Mouse (Mus musculus) kidney, embryonic 16.5 days (tissue): ENCODE results near the gene Pdia6. TPM values are rescaled to one million over a fixed set of nuclear protein-coding genes. Genes with fewer than 3 reads are reported as not detected.

Source experiments
- ATAC-seq: fragments of 200-750 bp; cut with Nextera tagmentation; 2 replicates; pipeline ENCODE4 v1.8.0; 2017; ENCODE audit warnings: moderate TSS enrichment; ENCODE audit not compliant: low FRiP score, low TSS enrichment
- H3K27ac ChIP-seq: fragments of 300-500 bp; sonication (generic); 2 replicates; pipeline ENCODE4 v1.5.1; 2014; ENCODE audit warnings: low read length
- H3K27me3 ChIP-seq: fragments of 300-500 bp; sonication (generic); 2 replicates; pipeline ENCODE4 v1.6.1; 2014; ENCODE audit warnings: low read length, control low read depth, mixed read lengths; ENCODE audit not compliant: insufficient read depth
- H3K36me3 ChIP-seq: fragments of 300-500 bp; sonication (generic); 2 replicates; pipeline ENCODE4 v1.6.1; 2014; ENCODE audit warnings: low read length, control low read depth, mixed read lengths; ENCODE audit not compliant: insufficient read depth
- H3K4me1 ChIP-seq: fragments of 300-500 bp; sonication (generic); 2 replicates; pipeline ENCODE4 v1.6.1; 2014; ENCODE audit warnings: low read length, control low read depth, mixed read lengths; ENCODE audit not compliant: insufficient read depth
- H3K4me2 ChIP-seq: fragments of 300-500 bp; sonication (generic); replicated peaks from 2 replicates; pipeline ENCODE4 v1.6.1; 2014; ENCODE audit warnings: low read depth, low read length
- H3K4me3 ChIP-seq: fragments of 300-500 bp; sonication (generic); 2 replicates; pipeline ENCODE4 v1.5.1; 2014; ENCODE audit warnings: mild to moderate bottlenecking, low read length
- H3K9ac ChIP-seq: fragments of 300-500 bp; sonication (generic); replicated peaks from 2 replicates; pipeline ENCODE4 v1.6.1; 2014; ENCODE audit warnings: low read length
- H3K9me3 ChIP-seq: fragments of 300-500 bp; sonication (generic); 2 replicates; pipeline ENCODE4 v1.6.1; 2016; ENCODE audit warnings: low read length, control low read depth
- WGBS: fragments of 180-500 bp; shearing (Covaris S2); extraction: QIAGEN DNeasy Blood & Tissue Kit; methylation state at CpG from one replicate; pipeline ENCODE4 v1.1.7; 2014; 5-methylcytosine and 5-hydroxymethylcytosine counted together
- polyA plus RNA-seq: library from polyadenylated mRNA; unstranded; fragments of >200 nt; fragmentation: Nextera tagmentation; extraction: Ambion mirVana; gene quantifications from 2 replicates; pipeline ENCODE4 v1.2.1, GENCODE M21; 2015

The Pdia6 gene
- polyA plus RNA-seq, 1 experiment from 2014 or later = 673 TPM

DNA sequence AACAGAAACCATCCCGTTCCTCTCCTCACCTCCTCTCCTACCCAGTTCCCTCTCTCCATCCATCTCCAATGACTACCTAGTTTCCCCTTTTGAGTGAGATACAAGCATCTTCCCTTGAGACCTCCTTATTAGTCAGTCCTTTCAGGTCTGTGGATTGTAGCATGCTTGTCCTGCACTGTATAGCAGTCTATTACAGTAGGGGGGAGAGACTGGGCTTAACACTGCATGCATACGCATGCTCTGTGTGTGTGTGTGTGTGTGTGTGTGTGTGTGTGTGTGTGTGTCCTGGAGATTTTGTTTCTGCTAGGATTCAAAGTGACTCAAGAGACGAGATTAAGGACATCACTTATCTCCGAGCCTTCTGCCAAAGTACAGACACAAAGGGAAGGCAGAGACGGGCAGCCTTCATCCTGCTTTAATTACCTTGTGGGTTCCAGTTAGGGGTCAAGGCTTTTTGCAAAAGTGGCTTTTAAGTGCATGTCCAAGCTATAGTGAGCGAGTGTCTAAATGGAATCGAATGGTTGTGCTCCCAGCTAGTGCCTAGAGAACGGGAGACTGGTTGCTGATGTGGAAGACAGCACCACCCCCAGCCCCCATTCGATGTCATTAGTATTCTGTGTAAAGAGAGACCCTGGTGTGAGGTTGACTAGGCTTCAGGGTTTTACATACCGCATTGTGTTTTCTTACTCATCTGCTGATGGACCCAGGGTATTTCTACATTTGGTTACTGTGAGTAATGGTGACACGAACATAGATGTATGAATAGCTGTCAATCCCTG, 30.6 kb upstream of the Pdia6 start:
- Histone ChIP-seq H3K4me3 (no peak overlapping the region), H3K4me2 (no peak overlapping the region), H3K36me3 (no peaks in the 10 kb centered on the region), H3K4me1 (no peaks in the 10 kb centered on the region), H3K9ac (no peak overlapping the region), H3K27ac (no peak overlapping the region), H3K9me3 (no peaks in the 10 kb centered on the region), H3K27me3 (no peaks in the 10 kb centered on the region)
- WGBS = 58% methylated on average over 11 of the region's 11 CpGs
- ATAC-seq = no peak

DNA sequence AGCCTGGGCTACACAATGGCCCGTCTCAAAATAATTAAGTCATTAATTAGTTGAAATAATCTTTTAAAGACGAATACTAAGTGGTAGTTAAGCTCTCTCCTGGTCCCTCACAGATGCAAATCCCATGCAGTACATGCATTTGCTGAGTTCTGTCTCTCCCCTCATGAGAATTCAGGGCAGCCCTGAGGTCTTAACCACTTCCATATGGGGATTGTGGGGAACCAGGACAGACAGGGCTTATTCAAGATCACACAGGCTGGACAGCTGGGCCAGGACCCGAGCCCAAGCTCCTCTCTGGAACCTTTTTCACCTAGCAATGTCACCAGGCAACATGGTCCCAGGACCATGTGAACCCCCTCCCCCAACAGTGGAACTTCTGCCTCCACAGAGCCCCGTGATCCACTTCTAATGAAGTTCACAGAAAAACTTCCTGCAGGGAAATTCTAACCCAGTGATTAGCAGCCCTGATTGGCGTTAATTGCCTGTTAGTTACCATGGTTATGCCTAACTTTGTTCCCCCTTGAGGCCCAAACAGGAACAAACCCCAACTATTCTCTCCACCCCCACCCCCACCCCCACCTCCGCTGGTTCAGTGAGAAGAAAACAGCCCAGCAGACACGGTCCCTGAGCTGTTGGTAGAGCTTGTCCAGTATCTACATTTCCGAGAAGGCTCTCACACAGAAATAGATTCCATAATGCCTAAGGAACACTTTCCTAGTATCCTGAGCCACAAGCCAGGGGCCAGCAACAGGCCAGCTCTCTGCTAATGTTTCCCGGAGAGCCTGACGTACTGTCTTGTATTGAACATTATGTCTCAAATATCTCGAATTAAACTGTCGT, 27.5 kb upstream of the Pdia6 start:
- Histone ChIP-seq H3K4me1 (no peaks in the 10 kb centered on the region), H3K9ac (no peak overlapping the region), H3K4me2 (no peak overlapping the region), H3K9me3 (peaks cover 6% of the 10 kb centered on the region; the same call in 1 of the 2 replicates), H3K27me3 (no peaks in the 10 kb centered on the region), H3K4me3 (no peak overlapping the region), H3K27ac (no peak overlapping the region), H3K36me3 (no peaks in the 10 kb centered on the region)
- 45% methylated on average over 12 of the region's 12 CpGs for WGBS
- peak; percentile 35; the same call in 1 of the 2 replicates for ATAC-seq

GRCm38 (mm10) chr12:17239428-17239688, 27.0 kb upstream of the Pdia6 start:
- no peaks in the 10 kb centered on the region for H3K27me3 ChIP-seq
- H3K9ac ChIP-seq = no peak overlapping the region
- H3K4me3 ChIP-seq = no peak overlapping the region
- no peak overlapping the region for H3K27ac ChIP-seq
- no peak overlapping the region for H3K4me2 ChIP-seq
- H3K36me3 ChIP-seq = no peaks in the 10 kb centered on the region
- H3K9me3 ChIP-seq = peaks cover 6% of the 10 kb centered on the region; the same call in 1 of the 2 replicates
- no peak for ATAC-seq
- no peaks in the 10 kb centered on the region for H3K4me1 ChIP-seq

DNA sequence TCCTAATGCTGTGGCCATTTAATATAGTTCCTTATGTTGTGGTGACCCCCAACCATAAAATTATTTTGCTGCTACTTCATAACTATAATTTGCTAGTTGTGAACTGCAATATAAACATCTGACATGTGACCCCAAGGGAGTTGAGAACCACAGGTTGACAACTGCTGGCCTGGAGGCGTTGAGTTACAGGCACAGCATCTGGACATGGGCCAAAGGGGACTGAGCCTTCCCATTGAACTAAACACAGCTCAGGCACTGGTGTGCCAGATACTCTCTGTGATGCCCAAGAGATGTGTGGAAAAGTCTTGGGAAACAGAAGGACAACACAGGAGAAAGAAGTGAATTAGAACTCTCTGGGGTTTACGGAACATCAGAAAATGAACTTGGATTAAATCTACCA, 25.3 kb upstream of the Pdia6 start:
- Histone ChIP-seq H3K27me3 (no peaks in the 10 kb centered on the region), H3K36me3 (no peaks in the 10 kb centered on the region), H3K9me3 (peaks cover 6% of the 10 kb centered on the region; the same call in 1 of the 2 replicates), H3K4me3 (no peak overlapping the region), H3K4me1 (no peaks in the 10 kb centered on the region), H3K4me2 (no peak overlapping the region), H3K9ac (no peak overlapping the region), H3K27ac (no peak overlapping the region)
- WGBS = 83% methylated on average over 2 of the region's 2 CpGs
- ATAC-seq = no peak

DNA sequence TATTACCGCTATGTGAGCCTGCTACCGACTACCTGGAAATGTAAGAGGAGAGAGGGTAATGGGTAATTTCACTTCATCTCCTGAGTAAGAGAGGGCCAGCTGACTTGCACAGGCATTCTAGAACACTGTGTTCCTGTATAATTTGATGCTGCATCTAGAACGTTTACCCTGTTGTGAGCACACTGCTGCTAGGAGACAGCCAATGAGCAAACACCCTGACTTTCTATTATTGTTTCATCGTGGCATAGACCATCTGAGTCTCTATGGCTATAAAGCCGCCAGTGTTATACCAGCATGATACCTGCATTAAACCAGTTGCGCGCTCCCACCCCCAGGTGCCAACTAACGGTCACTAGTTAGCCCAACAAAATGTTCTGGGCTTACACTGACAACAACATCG, 24.7 kb upstream of the Pdia6 start:
- no peaks in the 10 kb centered on the region for H3K27me3 ChIP-seq
- H3K9me3 ChIP-seq = peaks cover 6% of the 10 kb centered on the region; the same call in 1 of the 2 replicates
- H3K4me1 ChIP-seq = no peaks in the 10 kb centered on the region
- ATAC-seq = no peak
- H3K36me3 ChIP-seq = no peaks in the 10 kb centered on the region
- no peak overlapping the region for H3K4me3 ChIP-seq
- no peak overlapping the region for H3K9ac ChIP-seq
- no peak overlapping the region for H3K4me2 ChIP-seq
- WGBS = 94% methylated on average over 9 of the region's 9 CpGs
- H3K27ac ChIP-seq = no peak overlapping the region

GRCm38 (mm10) chr12:17242041-17242440, 24.3 kb upstream of the Pdia6 start:
- Histone ChIP-seq H3K27me3 (no peaks in the 10 kb centered on the region), H3K4me3 (no peak overlapping the region), H3K36me3 (no peaks in the 10 kb centered on the region), H3K4me2 (no peak overlapping the region), H3K4me1 (no peaks in the 10 kb centered on the region), H3K27ac (no peak overlapping the region), H3K9me3 (peaks cover 6% of the 10 kb centered on the region; the same call in 1 of the 2 replicates), H3K9ac (no peak overlapping the region)
- ATAC-seq = no peak

GRCm38 (mm10) chr12:17250962-17251361, 15.4 kb upstream of the Pdia6 start:
- 59% methylated on average over 8 of the region's 8 CpGs for WGBS
- no peak overlapping the region for H3K4me3 ChIP-seq
- no peak overlapping the region for H3K9ac ChIP-seq
- H3K27ac ChIP-seq = no peak overlapping the region
- H3K4me1 ChIP-seq = no peaks in the 10 kb centered on the region
- H3K4me2 ChIP-seq = no peak overlapping the region
- no peaks in the 10 kb centered on the region for H3K9me3 ChIP-seq
- no peaks in the 10 kb centered on the region for H3K36me3 ChIP-seq
- ATAC-seq = peak; percentile 41; the same call in 1 of the 2 replicates
- 0 out of 2 replicates have a peak, but pooled peaks cover 5% of the 10 kb centered on the region for H3K27me3 ChIP-seq

DNA sequence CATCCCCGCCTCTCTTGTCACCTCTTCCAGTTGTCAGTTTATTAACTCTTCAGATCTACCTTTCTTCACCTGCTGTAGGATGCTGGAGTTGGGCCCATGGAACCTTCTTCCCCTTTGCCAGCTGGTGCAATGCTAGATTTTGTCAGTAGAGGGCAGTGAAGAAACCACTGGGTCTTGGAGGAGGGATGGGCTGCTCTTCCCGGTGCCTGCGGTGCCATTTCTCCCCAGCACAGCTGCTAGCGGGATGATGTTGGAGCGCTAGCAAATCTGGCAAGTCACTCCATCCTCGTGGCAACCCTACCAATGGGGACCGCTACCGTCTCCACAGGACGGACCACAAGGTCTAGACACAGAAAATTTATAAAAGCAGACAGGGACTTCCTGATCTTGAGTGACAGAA, 13.3 kb upstream of the Pdia6 start:
- H3K4me2 ChIP-seq = peak overlapping the region; percentile 31; the same call in 1 of the 2 replicates

GRCm38 (mm10) chr12:17255602-17256001, 10.7 kb upstream of the Pdia6 start:
- no peak for ATAC-seq
- no peaks in the 10 kb centered on the region for H3K9me3 ChIP-seq
- no peaks in the 10 kb centered on the region for H3K4me1 ChIP-seq
- H3K27me3 ChIP-seq = 0 out of 2 replicates have a peak, but pooled peaks cover 5% of the 10 kb centered on the region
- no peak overlapping the region for H3K9ac ChIP-seq
- WGBS = 85% methylated on average over 6 of the region's 6 CpGs
- H3K27ac ChIP-seq = no peak overlapping the region
- H3K4me3 ChIP-seq = no peak overlapping the region
- no peak overlapping the region for H3K4me2 ChIP-seq
- H3K36me3 ChIP-seq = no peaks in the 10 kb centered on the region

More for the DNA sequence above, 13.3 kb upstream of the Pdia6 start:
- H3K27ac ChIP-seq = no peak overlapping the region
- H3K4me3 ChIP-seq = no peak overlapping the region
- no peaks in the 10 kb centered on the region for H3K36me3 ChIP-seq
- 10% methylated on average over 9 of the region's 9 CpGs for WGBS
- no peak overlapping the region for H3K9ac ChIP-seq
- H3K4me1 ChIP-seq = no peaks in the 10 kb centered on the region
- H3K27me3 ChIP-seq = 0 out of 2 replicates have a peak, but pooled peaks cover 5% of the 10 kb centered on the region
- no peaks in the 10 kb centered on the region for H3K9me3 ChIP-seq
- ATAC-seq = peak; percentile 11; the same call in 1 of the 2 replicates

GRCm38 (mm10) chr12:17256905-17257304, 9.4 kb upstream of the Pdia6 start:
- Histone ChIP-seq H3K4me2 (no peak overlapping the region), H3K4me3 (no peak overlapping the region), H3K4me1 (no peaks in the 10 kb centered on the region), H3K36me3 (no peaks in the 10 kb centered on the region), H3K27ac (no peak overlapping the region), H3K9ac (no peak overlapping the region), H3K27me3 (0 out of 2 replicates have a peak, but pooled peaks cover 5% of the 10 kb centered on the region), H3K9me3 (no peaks in the 10 kb centered on the region)
- no peak; the same call in 1 of the 2 replicates for ATAC-seq
- WGBS = 1% methylated on average over 9 of the region's 10 CpGs
